Mouse (Mus musculus) kidney, postnatal 0 days (tissue): Measurements from ENCODE around the gene Cmtm4. TPM values are rescaled to one million over a fixed set of nuclear protein-coding genes. Genes with fewer than 3 reads are reported as not detected.
"Not testable (repeated sequence)": the region's sequence is repeated elsewhere in the genome, so short reads cannot be mapped to it uniquely, and the experiment has no call there.

Experiments
- ATAC-seq: fragments of 200-750 bp; cut with Nextera tagmentation; replicated peaks from 2 replicates; pipeline ENCODE4 v1.8.0; 2017; ENCODE audit warnings: low read depth, moderate number of reproducible peaks, moderate TSS enrichment, moderate library complexity; ENCODE audit not compliant: low FRiP score
- DNase-seq: peaks from one replicate; pipeline ENCODE4 v3.0.0-alpha.2; 2016; ENCODE audit warnings: low spot score
- H3K27ac ChIP-seq: fragments of 300-500 bp; sonication (generic); 2 replicates; pipeline ENCODE4 v1.5.1; 2014; ENCODE audit warnings: mild to moderate bottlenecking
- H3K27me3 ChIP-seq: fragments of 300-500 bp; sonication (generic); 2 replicates; pipeline ENCODE4 v1.6.1; 2014; ENCODE audit warnings: low read length, mixed read lengths; ENCODE audit not compliant: insufficient read depth
- H3K36me3 ChIP-seq: fragments of 300-500 bp; sonication (generic); 2 replicates; pipeline ENCODE4 v1.6.1; 2014; ENCODE audit warnings: low read length, mixed read lengths; ENCODE audit not compliant: insufficient read depth
- H3K4me1 ChIP-seq: fragments of 300-500 bp; sonication (generic); replicated peaks from 2 replicates; pipeline ENCODE4 v1.6.1; 2014; ENCODE audit warnings: antibody characterized with exemption, low read length, mixed read lengths; ENCODE audit not compliant: insufficient read depth
- H3K4me2 ChIP-seq: fragments of 300-500 bp; sonication (generic); 2 replicates; pipeline ENCODE4 v1.6.1; 2014; ENCODE audit warnings: mild to moderate bottlenecking, low read length, moderate library complexity, mixed read lengths
- H3K4me3 ChIP-seq: fragments of 300-500 bp; sonication (generic); replicated peaks from 2 replicates; pipeline ENCODE4 v1.5.1; 2014; ENCODE audit warnings: low read depth, low read length
- H3K9ac ChIP-seq: fragments of 300-500 bp; sonication (generic); 2 replicates; pipeline ENCODE4 v1.6.1; 2014; ENCODE audit warnings: low read depth, low read length
- H3K9me3 ChIP-seq: fragments of 300-500 bp; sonication (generic); replicated peaks from 2 replicates; pipeline ENCODE4 v1.6.1; 2016; ENCODE audit warnings: low read length, inconsistent platforms, mixed read lengths
- CTCF ChIP-seq: IDR thresholded peaks from 2 replicates; pipeline ENCODE4 v1.5.1; 2016; ENCODE audit warnings: antibody characterized with exemption, low read depth, mild to moderate bottlenecking, moderate library complexity
- WGBS: fragments of 180-500 bp; shearing (Covaris S2); extraction: QIAGEN DNeasy Blood & Tissue Kit; methylation state at CpG from one replicate; pipeline ENCODE4 v1.1.7; 2014; 5-methylcytosine and 5-hydroxymethylcytosine counted together
- polyA plus RNA-seq: library from polyadenylated mRNA; unstranded; fragments of >200 nt; fragmentation: Nextera tagmentation; extraction: Ambion mirVana; gene quantifications from 2 replicates; pipeline ENCODE4 v1.2.1, GENCODE M21; 2015

The Cmtm4 gene
- polyA plus RNA-seq, 1 experiment from 2014 or later = 4.7 TPM

DNA sequence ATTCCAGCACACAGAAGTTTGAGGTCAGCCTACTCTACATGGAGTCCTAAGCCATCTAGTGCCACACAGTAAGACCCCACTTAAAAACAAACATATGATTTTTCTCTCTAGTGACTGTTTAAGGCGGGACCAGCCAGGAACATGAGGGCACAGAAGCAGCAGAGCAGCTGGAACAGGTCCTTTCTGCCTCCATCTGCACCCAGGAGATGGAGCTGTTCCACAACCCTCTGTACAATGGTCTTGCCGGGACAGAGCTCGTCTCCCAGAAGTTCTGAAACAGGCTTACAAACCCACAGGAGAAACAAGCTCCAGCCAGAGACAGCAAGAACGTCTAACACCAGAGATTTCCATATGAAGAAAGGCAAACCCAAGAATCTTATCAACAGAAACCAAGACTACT lies 82.3 kb downstream of the Cmtm4 start:
- H3K27ac ChIP-seq = no peak overlapping the region
- no peak overlapping the region for H3K4me3 ChIP-seq
- H3K4me2 ChIP-seq = no peak overlapping the region
- no peak overlapping the region for H3K9ac ChIP-seq
- no peak for ATAC-seq
- peak; percentile 25 for DNase-seq
- H3K9me3 ChIP-seq = no peaks in the 10 kb centered on the region
- TF ChIP-seq CTCF = peak; percentile 56
- no peaks in the 10 kb centered on the region for H3K36me3 ChIP-seq
- no peaks in the 10 kb centered on the region for H3K27me3 ChIP-seq
- WGBS = 48% methylated on average over 4 of the region's 4 CpGs
- H3K4me1 ChIP-seq = no peaks in the 10 kb centered on the region

DNA sequence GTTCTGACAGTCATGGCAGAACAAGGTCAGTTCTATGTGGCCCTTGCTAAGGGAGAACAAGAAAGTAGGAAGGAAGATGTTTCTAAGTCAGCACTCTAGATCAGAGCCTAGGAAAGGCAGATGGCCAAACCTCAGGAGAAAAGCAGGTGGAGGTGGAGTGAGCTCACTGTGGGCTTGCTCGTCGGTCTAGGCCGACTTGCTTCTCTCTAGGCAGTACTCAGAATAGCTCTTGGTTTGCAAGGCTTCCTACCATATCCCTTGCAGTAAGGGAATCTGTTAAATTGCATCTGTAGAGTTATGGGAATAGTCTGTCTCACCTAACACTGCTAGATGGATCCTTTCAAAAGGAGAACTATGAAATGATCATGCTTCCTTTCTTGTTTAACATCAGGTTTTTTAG lies 83.6 kb downstream of the Cmtm4 start:
- not testable (repeated sequence) for ATAC-seq, DNase-seq, H3K4me2 ChIP-seq, H3K4me3 ChIP-seq, H3K9ac ChIP-seq, H3K9me3 ChIP-seq, H3K27ac ChIP-seq, H3K27me3 ChIP-seq, H3K36me3 ChIP-seq, H3K4me1 ChIP-seq
- 89% methylated on average over 3 of the region's 3 CpGs for WGBS

DNA sequence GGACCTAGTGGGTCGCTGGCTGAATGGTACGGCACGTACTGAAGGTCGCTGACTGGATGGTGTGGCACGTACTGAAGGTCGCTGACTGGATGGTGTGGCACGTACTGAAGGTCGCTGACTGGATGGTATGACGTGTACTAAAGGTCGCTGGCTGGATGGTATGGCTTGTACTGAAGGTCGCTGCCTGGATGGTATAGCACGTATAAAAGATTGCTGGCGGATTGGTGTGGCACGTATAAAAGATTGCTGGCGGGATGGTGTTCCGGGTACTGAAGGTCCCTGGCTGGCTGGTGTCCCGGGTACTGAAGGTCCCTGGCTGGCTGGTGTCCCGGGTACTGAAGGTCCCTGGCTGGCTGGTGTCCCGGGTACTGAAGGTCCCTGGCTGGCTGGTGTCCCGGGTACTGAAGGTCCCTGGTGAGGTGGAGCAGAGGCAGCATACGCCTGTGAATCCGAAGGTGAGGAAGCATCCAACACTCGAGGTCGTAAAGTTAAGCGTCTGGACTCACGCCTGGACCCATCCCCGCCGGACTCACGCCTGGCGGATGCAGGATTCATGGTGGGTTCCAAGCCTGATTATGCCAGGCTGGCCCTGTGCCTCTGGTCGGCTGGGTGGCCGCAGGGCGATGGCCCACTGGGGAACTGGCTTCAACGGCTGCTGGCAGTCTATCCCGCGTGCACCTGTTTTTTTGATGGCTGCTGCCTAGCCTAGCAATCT lies 86.0 kb downstream of the Cmtm4 start, which contains the start of the genes Gm45711 and Cmtm1:
Gene Gm45711 (minus strand): TSS at position 641 of the 715 bp plus-strand sequence.
Gene Cmtm1 (minus strand): TSS at position 705 of the 715 bp plus-strand sequence.
- H3K4me2 ChIP-seq, H3K36me3 ChIP-seq, H3K4me3 ChIP-seq, H3K9me3 ChIP-seq, H3K27me3 ChIP-seq, H3K4me1 ChIP-seq, H3K27ac ChIP-seq, H3K9ac ChIP-seq, ATAC-seq, DNase-seq: not testable (repeated sequence)
- 89% methylated on average over 33 of the region's 36 CpGs for WGBS

DNA sequence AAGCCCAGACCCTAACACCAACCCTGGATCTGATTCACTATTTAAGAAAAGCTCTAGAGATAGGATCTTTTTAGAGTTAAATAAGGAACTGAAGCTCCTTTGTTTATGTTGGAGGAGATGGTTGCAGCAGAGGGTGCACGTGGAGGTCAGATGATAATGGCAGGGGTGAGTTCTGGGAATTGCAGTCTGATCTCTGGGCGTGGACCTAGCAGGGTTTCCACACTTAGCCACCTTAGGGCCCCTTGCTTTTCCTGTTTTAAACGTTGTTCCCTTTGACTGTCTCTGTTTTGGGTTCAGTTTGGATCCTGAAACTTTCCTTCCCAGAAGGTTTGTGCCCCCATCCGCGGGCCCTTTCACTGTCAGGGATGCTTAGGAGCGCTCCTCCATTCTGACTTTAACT lies 87.3 kb downstream of the Cmtm4 start:
- not testable (repeated sequence) for H3K4me1 ChIP-seq, ATAC-seq, DNase-seq, H3K4me2 ChIP-seq, H3K9me3 ChIP-seq, H3K27ac ChIP-seq, H3K4me3 ChIP-seq, H3K36me3 ChIP-seq, H3K27me3 ChIP-seq, H3K9ac ChIP-seq
- WGBS = 45% methylated on average over 6 of the region's 6 CpGs

DNA sequence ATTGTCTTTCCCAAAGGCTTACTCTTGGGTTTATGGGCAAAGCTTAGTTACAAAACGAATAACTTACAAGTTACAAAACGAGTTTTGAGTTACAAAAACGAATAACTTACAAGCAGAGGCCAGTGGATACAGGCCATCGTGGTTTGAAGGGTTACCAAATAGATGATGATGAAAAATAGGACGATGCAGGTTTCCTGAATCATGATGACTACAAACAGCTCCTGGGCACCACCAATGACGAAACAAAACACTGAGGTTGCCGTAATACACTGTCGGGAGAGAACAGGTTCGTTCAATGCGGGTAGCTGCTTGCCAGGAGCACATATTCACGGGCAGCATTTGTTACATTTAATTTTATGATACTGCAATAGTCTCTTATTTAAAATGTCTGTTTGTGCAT lies 90.6 kb downstream of the Cmtm4 start:
- Histone ChIP-seq H3K4me3 (no peak overlapping the region), H3K9ac (no peak overlapping the region), H3K9me3 (no peaks in the 10 kb centered on the region), H3K27me3 (no peaks in the 10 kb centered on the region), H3K36me3 (no peaks in the 10 kb centered on the region), H3K27ac (no peak overlapping the region), H3K4me2 (no peak overlapping the region), H3K4me1 (no peaks in the 10 kb centered on the region)
- DNase-seq (no peak), ATAC-seq (no peak)
- no peak for TF ChIP-seq CTCF
- 84% methylated on average over 11 of the region's 11 CpGs for WGBS

DNA sequence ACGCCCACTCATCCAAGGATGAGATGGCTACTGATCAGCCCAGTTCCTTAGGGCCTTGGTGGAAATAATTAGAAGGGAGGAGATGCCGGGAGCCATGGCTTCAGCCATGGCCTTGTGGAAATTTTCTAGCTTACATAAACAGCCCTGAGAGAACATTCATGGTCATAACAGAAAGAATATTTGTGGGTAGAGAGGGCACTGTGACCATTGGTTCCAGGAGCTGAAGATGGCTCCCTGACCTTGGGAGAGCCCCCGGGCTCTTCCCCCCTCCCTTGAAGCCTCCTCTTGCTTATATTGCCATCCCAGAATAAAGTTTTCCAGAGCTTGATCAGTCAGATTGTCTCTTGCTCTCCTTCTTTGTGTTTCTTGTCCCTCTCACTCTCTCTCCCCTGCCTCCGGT lies 93.1 kb downstream of the Cmtm4 start:
- not testable (repeated sequence) for H3K4me3 ChIP-seq, H3K27ac ChIP-seq, H3K4me2 ChIP-seq, H3K36me3 ChIP-seq, DNase-seq, H3K9me3 ChIP-seq, ATAC-seq, H3K27me3 ChIP-seq, H3K9ac ChIP-seq, H3K4me1 ChIP-seq
- 88% methylated on average over 4 of the region's 4 CpGs for WGBS

DNA sequence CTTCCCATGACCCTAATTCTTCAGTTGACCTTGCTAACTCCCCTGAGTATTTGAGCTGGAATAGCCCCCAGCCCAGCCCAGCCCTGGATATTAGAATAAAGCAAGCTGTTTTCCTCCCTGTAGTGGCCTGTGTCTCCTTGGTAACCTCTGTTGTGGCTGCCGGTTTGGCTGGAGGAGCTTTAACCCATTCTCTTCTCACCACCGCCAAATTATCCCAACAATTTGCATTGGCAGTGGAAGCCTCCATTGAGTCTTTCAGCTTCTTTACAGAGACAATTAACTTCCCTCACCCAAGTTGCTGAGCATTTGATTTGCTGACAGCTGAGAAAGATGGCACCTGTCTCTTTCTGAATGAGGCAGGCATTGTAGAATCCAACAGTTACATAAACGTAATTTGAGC lies 94.0 kb downstream of the Cmtm4 start:
- not testable (repeated sequence) for H3K4me1 ChIP-seq, H3K9ac ChIP-seq, H3K4me2 ChIP-seq, ATAC-seq, H3K27ac ChIP-seq, H3K4me3 ChIP-seq, H3K9me3 ChIP-seq, H3K27me3 ChIP-seq, H3K36me3 ChIP-seq
- DNase-seq = peak; percentile 27
- 17% methylated on average over 3 of the region's 3 CpGs for WGBS

Other genes starting within 250 kb of the Cmtm4 start
- gene Bean1, start 225.4 kb downstream of the Cmtm4 start, polyA plus RNA-seq = 2.1 TPM in 2 replicates
- 19.6 and 20.9 TPM in 2 replicates for gene Tk2, start 147.2 kb downstream of the Cmtm4 start, polyA plus RNA-seq
- 33.4 and 37.2 TPM in 2 replicates for gene Cklf, start 144.9 kb downstream of the Cmtm4 start, polyA plus RNA-seq
- gene Cmtm2a, start 102.6 kb downstream of the Cmtm4 start, polyA plus RNA-seq = not detected in 2 replicates
- gene Gm45711, start 85.7 kb downstream of the Cmtm4 start, polyA plus RNA-seq = not detected in 2 replicates
- gene Cmtm1, start 85.7 kb downstream of the Cmtm4 start, polyA plus RNA-seq = not detected in 2 replicates
- not detected in 2 replicates for gene Gm11020, start 74.2 kb downstream of the Cmtm4 start, polyA plus RNA-seq
- gene Cmtm2b, start 73.6 kb downstream of the Cmtm4 start, polyA plus RNA-seq = not detected in 2 replicates
- 125 and 132 TPM in 2 replicates for gene Cmtm3, start 56.4 kb downstream of the Cmtm4 start, polyA plus RNA-seq
- 34.4 and 37.5 TPM in 2 replicates for gene Dync1li2, start 47.2 kb upstream of the Cmtm4 start, polyA plus RNA-seq
- 0.52 and 0.54 TPM in 2 replicates for gene Terb1, start 114.1 kb upstream of the Cmtm4 start, polyA plus RNA-seq
- 87.8 and 91.8 TPM in 2 replicates for gene Nae1, start 138.8 kb upstream of the Cmtm4 start, polyA plus RNA-seq
- gene Car7, start 138.9 kb upstream of the Cmtm4 start, polyA plus RNA-seq = 5.2 and 5.8 TPM in 2 replicates
- 12.6 and 14.5 TPM in 2 replicates for gene Pdp2, start 195.6 kb upstream of the Cmtm4 start, polyA plus RNA-seq
- 439 and 476 TPM in 2 replicates for gene Cdh16, start 228.6 kb upstream of the Cmtm4 start, polyA plus RNA-seq
- 13.5 and 15.7 TPM in 2 replicates for gene Rrad, start 235.5 kb upstream of the Cmtm4 start, polyA plus RNA-seq
- 92.7 and 93.0 TPM in 2 replicates for gene Ciao2b, start 246.2 kb upstream of the Cmtm4 start, polyA plus RNA-seq